Mouse (Mus musculus) left cerebral cortex, postnatal 14 days (tissue): ENCODE data around the gene Eml6. TPM values are rescaled to one million over a fixed set of nuclear protein-coding genes. Genes with fewer than 3 reads are reported as not detected.

Experiments used
- DNase-seq, 2 experiments: peaks; one replicate each; pipeline ENCODE4 v3.0.0; 2021 to 2022; ENCODE audit warnings: low spot score in 2 of 2, mixed read lengths in 1 of 2
- intact Hi-C: fragments of 180-260 bp; cut with DNase I; formaldehyde crosslinking; loops from one replicate; pipeline ENCODE4 v1.15.1; 2025
- total RNA-seq, 2 experiments: library from RNA; stranded (reverse); gene quantifications; 2 replicates each; pipeline ENCODE4 v1.2.3; 2021

Eml6 gene
- total RNA-seq, 2 experiments from 2014 or later, result 26.2 to 32.4 TPM

- intact Hi-C loops, result no loop called here
- no peak for DNase-seq
These were observed 224.1 kb downstream of the Eml6 start for GRCm38 (mm10) chr11:29801432-29802427.

GRCm38 (mm10) chr11:29799839-29800238 is 226.0 kb downstream of the Eml6 start:
- intact Hi-C loops, result no loop called here
- DNase-seq, result no peak

GRCm38 (mm10) chr11:29795106-29795505 is 230.7 kb downstream of the Eml6 start:
- peak; percentile 66 for DNase-seq
- intact Hi-C loops, result no loop called here

- intact Hi-C loops, result no loop called here
These were observed 231.4 kb downstream of the Eml6 start for GRCm38 (mm10) chr11:29794475-29794874.

GRCm38 (mm10) chr11:29790796-29791195 is 235.0 kb downstream of the Eml6 start:
- intact Hi-C loops, result no loop called here
- no peak for DNase-seq

More at GRCm38 (mm10) chr11:29794475-29794874, 231.4 kb downstream of the Eml6 start:
- DNase-seq, result peak in 1 of 2 experiments; percentile 31

- intact Hi-C loops, result loop anchor here (1.0 kb wide), 1 partner anchor 23 kb away; no protein-coding TSS in a partner anchor
These were observed 236.8 kb downstream of the Eml6 start for GRCm38 (mm10) chr11:29788921-29789638.

GRCm38 (mm10) chr11:29788499-29788898 is 237.3 kb downstream of the Eml6 start:
- intact Hi-C loops, result no loop called here
- no peak for DNase-seq

More at GRCm38 (mm10) chr11:29788921-29789638, 236.8 kb downstream of the Eml6 start:
- peak; percentile 88 to 95 for DNase-seq

- no peak for DNase-seq
- intact Hi-C loops, result no loop called here
These were observed 238.4 kb downstream of the Eml6 start for GRCm38 (mm10) chr11:29787473-29787872.

- DNase-seq, result no peak
- intact Hi-C loops, result no loop called here
These were observed 239.1 kb downstream of the Eml6 start for GRCm38 (mm10) chr11:29786583-29787219.

GRCm38 (mm10) chr11:29779409-29780026 is 246.3 kb downstream of the Eml6 start:
- DNase-seq, result no peak
- intact Hi-C loops, result no loop called here

- intact Hi-C loops, result no loop called here
- no peak for DNase-seq
These were observed 246.9 kb downstream of the Eml6 start for GRCm38 (mm10) chr11:29778936-29779335.

- intact Hi-C loops, result no loop called here
- DNase-seq, result peak; percentile 76 to 82
These were observed 247.9 kb downstream of the Eml6 start for GRCm38 (mm10) chr11:29777964-29778363.

- DNase-seq, result no peak
- intact Hi-C loops, result no loop called here
These were observed 251.1 kb downstream of the Eml6 start for GRCm38 (mm10) chr11:29774760-29775159.

- intact Hi-C loops, result no loop called here
- DNase-seq, result no peak
These were observed 251.5 kb downstream of the Eml6 start for GRCm38 (mm10) chr11:29774296-29774695.

- intact Hi-C loops, result no loop called here
- DNase-seq, result no peak
These were observed 253.6 kb downstream of the Eml6 start for GRCm38 (mm10) chr11:29772279-29772678.

GRCm38 (mm10) chr11:29770666-29771400 is 255.0 kb downstream of the Eml6 start:
- intact Hi-C loops, result no loop called here
- no peak for DNase-seq

GRCm38 (mm10) chr11:29768523-29768922 is 257.3 kb downstream of the Eml6 start:
- no peak for DNase-seq
- intact Hi-C loops, result no loop called here

GRCm38 (mm10) chr11:29766313-29766982 is 259.4 kb downstream of the Eml6 start:
- peak; percentile 55 to 78 for DNase-seq
- intact Hi-C loops, result loop anchor here (1.0 kb wide), 1 partner anchor 23 kb away; no protein-coding TSS in a partner anchor
